Mouse (Mus musculus) C2C12 (cell line): ENCODE data around the gene Atcay.

Experiments
- CTCF ChIP-seq: IDR thresholded peaks from one replicate; pipeline ENCODE4 v1.5.1; 2011; ENCODE audit not compliant: control insufficient read depth, insufficient read depth, insufficient read length
- MYOG ChIP-seq: IDR thresholded peaks from one replicate; pipeline ENCODE4 v1.6.1; 2011; ENCODE audit not compliant: control insufficient read depth, insufficient read length; ENCODE audit errors: extremely low read depth

GRCm38 (mm10) chr10:81190912-81191321 lies 39.7 kb downstream of the Atcay start:
- TF ChIP-seq MYOG = no peak
- no peak for TF ChIP-seq CTCF
